Mouse (Mus musculus) cortical plate, adult 2 months (tissue): ENCODE measurements around the gene Etl4. TPM values are rescaled to one million over a fixed set of nuclear protein-coding genes. Genes with fewer than 3 reads are reported as not detected.

Experiments used
- H3K27ac ChIP-seq: fragments of 200-500 bp; 2 replicates; pipeline ENCODE4 v1.5.1; 2012; ENCODE audit warnings: low read length, control low read depth, inconsistent platforms; ENCODE audit not compliant: insufficient read depth
- H3K4me1 ChIP-seq: fragments of 200-500 bp; 2 replicates; pipeline ENCODE4 v1.6.1; 2011; ENCODE audit warnings: low read length; ENCODE audit not compliant: control insufficient read depth, insufficient read depth
- H3K4me3 ChIP-seq: fragments of 200-500 bp; 2 replicates; pipeline ENCODE4 v1.5.1; 2011; ENCODE audit warnings: mild to moderate bottlenecking, low read length, control low read depth; ENCODE audit not compliant: insufficient read depth
- CTCF ChIP-seq: fragments of 200-500 bp; IDR thresholded peaks from 2 replicates; pipeline ENCODE4 v1.5.1; 2011; ENCODE audit warnings: mild to moderate bottlenecking, control low read depth, low read length; ENCODE audit not compliant: insufficient read depth; ENCODE audit errors: extremely low read depth
- POLR2A ChIP-seq: fragments of 200-500 bp; IDR thresholded peaks from 2 replicates; pipeline ENCODE4 v1.6.1; 2011; ENCODE audit warnings: mild to moderate bottlenecking, low read length, control low read depth; ENCODE audit not compliant: insufficient read depth; ENCODE audit errors: extremely low read depth
- polyA plus RNA-seq: library from polyadenylated mRNA; depleted of rRNA; stranded (reverse); fragments of >200 nt; gene quantifications from 2 replicates; pipeline ENCODE4 v1.2.3, GENCODE M21; 2012

The Etl4 gene
- polyA plus RNA-seq, 1 experiment, result 90.7 TPM

- TF ChIP-seq CTCF, result no peak
- TF ChIP-seq POLR2A, result no peak
- Histone ChIP-seq H3K27ac (no peak overlapping the region), H3K4me1 (peaks cover 2% of the 10 kb centered on the region; the same call in 1 of the 2 replicates), H3K4me3 (no peak overlapping the region)
Observed at GRCm38 (mm10) chr2:20417998-20418397, 508.4 kb downstream of the Etl4 start.

- TF ChIP-seq POLR2A (no peak), CTCF (no peak)
- no peak overlapping the region for H3K27ac ChIP-seq
- H3K4me1 ChIP-seq, result no peaks in the 10 kb centered on the region; the same call in 1 of the 2 replicates
- H3K4me3 ChIP-seq, result no peak overlapping the region
Observed at GRCm38 (mm10) chr2:20419975-20420374, 510.4 kb downstream of the Etl4 start.

GRCm38 (mm10) chr2:20422275-20422674 is 512.7 kb downstream of the Etl4 start:
- no peak for TF ChIP-seq CTCF
- TF ChIP-seq POLR2A, result no peak
- no peak overlapping the region for H3K4me3 ChIP-seq
- no peak overlapping the region for H3K27ac ChIP-seq
- H3K4me1 ChIP-seq, result no peaks in the 10 kb centered on the region; the same call in 1 of the 2 replicates

GRCm38 (mm10) chr2:20433656-20434055 is 524.1 kb downstream of the Etl4 start:
- H3K4me1 ChIP-seq, result no peaks in the 10 kb centered on the region
- H3K4me3 ChIP-seq, result no peak overlapping the region
- no peak overlapping the region for H3K27ac ChIP-seq
- TF ChIP-seq POLR2A (no peak), CTCF (no peak)

- TF ChIP-seq POLR2A (no peak), CTCF (no peak)
- H3K4me1 ChIP-seq, result no peaks in the 10 kb centered on the region
- H3K4me3 ChIP-seq, result no peak overlapping the region
- no peak overlapping the region for H3K27ac ChIP-seq
Observed at GRCm38 (mm10) chr2:20435530-20435929, 526.0 kb downstream of the Etl4 start.

- H3K27ac ChIP-seq, result no peak overlapping the region
- TF ChIP-seq CTCF, result no peak
- no peak for TF ChIP-seq POLR2A
- H3K4me3 ChIP-seq, result no peak overlapping the region
- H3K4me1 ChIP-seq, result peaks cover 2% of the 10 kb centered on the region; the same call in 1 of the 2 replicates
Observed at GRCm38 (mm10) chr2:20442731-20443130, 533.2 kb downstream of the Etl4 start.

- H3K27ac ChIP-seq, result no peak overlapping the region
- peaks cover 2% of the 10 kb centered on the region; the same call in 1 of the 2 replicates for H3K4me1 ChIP-seq
- TF ChIP-seq CTCF, result no peak
- TF ChIP-seq POLR2A, result no peak
- no peak overlapping the region for H3K4me3 ChIP-seq
Observed at GRCm38 (mm10) chr2:20443671-20444440, 534.3 kb downstream of the Etl4 start.

GRCm38 (mm10) chr2:20445156-20446155 is 535.9 kb downstream of the Etl4 start:
- TF ChIP-seq POLR2A (no peak), CTCF (no peak)
- peak overlapping the region; percentile 29; the same call in 1 of the 2 replicates for H3K27ac ChIP-seq
- H3K4me1 ChIP-seq, result peaks cover 2% of the 10 kb centered on the region; the same call in 1 of the 2 replicates
- H3K4me3 ChIP-seq, result no peak overlapping the region

- peaks cover 2% of the 10 kb centered on the region; the same call in 1 of the 2 replicates for H3K4me1 ChIP-seq
- no peak overlapping the region for H3K27ac ChIP-seq
- TF ChIP-seq CTCF, result no peak
- no peak for TF ChIP-seq POLR2A
- no peak overlapping the region for H3K4me3 ChIP-seq
Observed at GRCm38 (mm10) chr2:20446180-20446579, 536.6 kb downstream of the Etl4 start.
